Mouse (Mus musculus) midbrain, embryonic 16.5 days (tissue): ENCODE results near the gene Gm10188. TPM values are rescaled to one million over a fixed set of nuclear protein-coding genes. Genes with fewer than 3 reads are reported as not detected.

Experiments
- ATAC-seq: fragments of 200-750 bp; cut with Nextera tagmentation; 2 replicates; pipeline ENCODE4 v1.8.0; 2017; ENCODE audit warnings: moderate TSS enrichment
- H3K27ac ChIP-seq: fragments of 300-500 bp; sonication (generic); 2 replicates; pipeline ENCODE4 v1.5.1; 2014; ENCODE audit warnings: mild to moderate bottlenecking, low read length, mixed read lengths
- H3K27me3 ChIP-seq: fragments of 300-500 bp; sonication (generic); 2 replicates; pipeline ENCODE4 v1.6.1; 2014; ENCODE audit warnings: low read depth, low read length, mixed read lengths; ENCODE audit not compliant: control insufficient read depth, insufficient read depth
- H3K36me3 ChIP-seq: fragments of 300-500 bp; sonication (generic); 2 replicates; pipeline ENCODE4 v1.6.1; 2014; ENCODE audit warnings: mild to moderate bottlenecking, low read length, moderate library complexity, mixed read lengths; ENCODE audit not compliant: control insufficient read depth, insufficient read depth
- H3K4me1 ChIP-seq: fragments of 300-500 bp; sonication (generic); 2 replicates; pipeline ENCODE4 v1.6.1; 2014; ENCODE audit warnings: mild to moderate bottlenecking, low read length, mixed read lengths; ENCODE audit not compliant: control insufficient read depth, insufficient read depth
- H3K4me2 ChIP-seq: fragments of 300-500 bp; sonication (generic); 2 replicates; pipeline ENCODE4 v1.6.1; 2014; ENCODE audit warnings: mild to moderate bottlenecking, low read length, mixed read lengths
- H3K4me3 ChIP-seq: fragments of 300-500 bp; sonication (generic); 2 replicates; pipeline ENCODE4 v1.5.1; 2014; ENCODE audit warnings: low read depth, mild to moderate bottlenecking, low read length, moderate library complexity, mixed read lengths
- H3K9ac ChIP-seq: fragments of 300-500 bp; sonication (generic); 2 replicates; pipeline ENCODE4 v1.6.1; 2014; ENCODE audit warnings: low read depth, low read length, mixed read lengths
- H3K9me3 ChIP-seq: fragments of 300-500 bp; sonication (generic); replicated peaks from 2 replicates; pipeline ENCODE4 v1.6.1; 2014; ENCODE audit warnings: mild to moderate bottlenecking, low read length, mixed read lengths; ENCODE audit not compliant: control insufficient read depth, poor library complexity, severe bottlenecking
- WGBS: fragments of 180-500 bp; shearing (Covaris S2); extraction: QIAGEN DNeasy Blood & Tissue Kit; methylation state at CpG from one replicate; pipeline ENCODE4 v1.1.7; 2014; 5-methylcytosine and 5-hydroxymethylcytosine counted together
- microRNA counts: library from miRNA; unstranded; fragments of <30 nt; microRNA quantifications from one replicate; lab custom pipeline; 2016
- microRNA-seq: library from miRNA; unstranded; fragments of <30 nt; microRNA quantifications from one replicate; pipeline ENCODE4, GENCODE M21; 2017
- polyA plus RNA-seq: library from polyadenylated mRNA; unstranded; fragments of >200 nt; fragmentation: Nextera tagmentation; extraction: Ambion mirVana; gene quantifications from 2 replicates; pipeline ENCODE4 v1.2.1, GENCODE M21; 2015

The Gm10188 gene
- polyA plus RNA-seq, 1 experiment from 2014 or later, result 0.28 TPM

DNA sequence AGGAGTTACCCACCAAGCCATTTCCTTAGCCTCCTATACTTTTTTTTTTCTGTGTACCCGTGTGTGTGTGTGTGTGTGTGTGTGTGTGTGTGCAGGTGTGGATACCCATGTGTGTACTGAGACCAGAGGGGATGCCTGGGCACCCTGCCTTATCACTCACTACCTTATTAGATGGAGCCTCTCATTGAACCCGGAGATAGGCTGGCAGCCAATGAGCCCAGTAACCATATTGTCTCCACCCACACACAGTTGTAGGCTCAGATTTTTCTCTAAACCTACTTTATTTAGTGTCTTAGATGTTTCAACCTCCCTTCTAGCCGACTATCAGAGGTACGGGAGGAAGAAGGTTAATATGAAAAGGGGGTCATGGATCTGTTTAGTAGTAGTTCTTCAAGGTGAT lies 43.3 kb downstream of the Gm10188 start:
- ATAC-seq, result no peak
- Histone ChIP-seq H3K4me2 (no peak overlapping the region), H3K36me3 (no peaks in the 10 kb centered on the region), H3K4me3 (no peak overlapping the region), H3K27me3 (no peaks in the 10 kb centered on the region), H3K4me1 (peaks cover 10% of the 10 kb centered on the region), H3K27ac (no peak overlapping the region), H3K9me3 (no peaks in the 10 kb centered on the region), H3K9ac (no peak overlapping the region)
- 89% methylated on average over 4 of the region's 4 CpGs for WGBS

MicroRNAs within 50 kb of the gene (microRNA counts, 519-probe panel; counts per million panel counts)
- 3,369 counts per million, percentile 93 among the panel's probes with 10 or more counts for microRNA mmu-miR-135b (lab: Ali Mortazavi, UCI)

Small RNA genes lying within 50 kb of the gene (microRNA-seq; reads per million reads assigned to microRNA genes)
- 14,352 reads per million, percentile 97 among the genes with 10 or more reads in this experiment for gene Mir135b

Other genes with a start within 250 kb of the Gm10188 start
- 8.1 and 8.7 TPM in 2 replicates for gene Elk4, start 222.2 kb downstream of the Gm10188 start, polyA plus RNA-seq
- gene Mfsd4a, start 161.7 kb downstream of the Gm10188 start, polyA plus RNA-seq, result 7.7 and 10.4 TPM in 2 replicates
- gene Cdk18, start 90.1 kb downstream of the Gm10188 start, polyA plus RNA-seq, result 1.7 and 2.4 TPM in 2 replicates
- gene Lemd1, start 38.3 kb downstream of the Gm10188 start, polyA plus RNA-seq, result 16.2 and 18.0 TPM in 2 replicates
- gene AC124108.1, start 38.3 kb downstream of the Gm10188 start, polyA plus RNA-seq, result 2.8 and 4.0 TPM in 2 replicates
- gene Klhdc8a, start 68.9 kb upstream of the Gm10188 start, polyA plus RNA-seq, result 8.3 and 10.8 TPM in 2 replicates
- gene Nuak2, start 86.4 kb upstream of the Gm10188 start, polyA plus RNA-seq, result 19.8 and 22.0 TPM in 2 replicates
- 33.3 and 38.1 TPM in 2 replicates for gene Tmcc2, start 161.5 kb upstream of the Gm10188 start, polyA plus RNA-seq
- gene Dstyk, start 187.8 kb upstream of the Gm10188 start, polyA plus RNA-seq, result 10.3 and 10.5 TPM in 2 replicates
- gene Rbbp5, start 247.6 kb upstream of the Gm10188 start, polyA plus RNA-seq, result 44.8 and 49.6 TPM in 2 replicates